Comparison of ENCODE assay signal across 8 mouse cellular contexts in the genomic region with DNA sequence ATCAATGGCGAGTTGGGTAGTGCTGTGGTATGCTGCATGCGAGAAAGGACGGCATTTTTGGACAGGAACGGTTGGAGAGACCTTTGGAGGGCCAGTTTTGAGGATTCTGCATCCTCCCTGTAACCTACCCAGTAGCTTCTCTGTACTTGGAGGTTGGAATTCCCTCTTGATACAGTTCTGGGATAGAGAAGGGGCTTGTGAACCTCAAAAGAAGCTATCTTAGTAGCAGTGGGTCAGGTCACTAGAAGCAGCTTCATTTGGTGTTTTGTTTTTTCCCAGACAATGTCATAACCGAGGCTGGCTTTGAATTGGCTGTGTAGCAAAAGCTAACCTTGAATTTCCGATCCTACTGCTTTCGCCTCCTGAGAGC. TPM values are rescaled to one million over a fixed set of nuclear protein-coding genes. Genes with fewer than 3 reads are reported as not detected.
DNase-seq lines count a peak whose midpoint lies in the region; ATAC-seq and TF ChIP-seq lines count a peak whose summit lies in the region.

No protein-coding gene starts in this region.

- no peak for ATAC-seq in hindbrain, embryonic 12.5 days (ENCODE audit: low FRiP score)
- ATAC-seq in midbrain, embryonic 12.5 days (ENCODE audit: low FRiP score, low read depth) = no peak

- TF ChIP-seq POLR2A in kidney, adult 2 months (IDR thresholded peaks at IDR 0.05; ENCODE audit: low read depth, low read length) = no peak
- no peak for TF ChIP-seq POLR2A in bone marrow, adult 2 months (IDR thresholded peaks at IDR 0.05; ENCODE audit: borderline replicate concordance, control insufficient read depth, low read depth, low read length)

- 0 out of 2 replicates have a peak overlapping the region, but pooled peaks have one; percentile 55 for H3K27ac ChIP-seq in kidney, adult 2 months (ENCODE audit: insufficient read depth, low read depth, low read length)
- H3K27ac ChIP-seq in bone marrow, adult 2 months (ENCODE audit: control insufficient read depth, insufficient read depth, low read depth, low read length, poor library complexity) = no peak overlapping the region
- H3K27ac ChIP-seq in hindbrain, embryonic 12.5 days = peak overlapping the region; percentile 69; the same call in 1 of the 2 replicates
- H3K27ac ChIP-seq in midbrain, embryonic 12.5 days (replicated peaks) = no peak overlapping the region

- peaks cover 28% of the 10 kb centered on the region; the same call in 1 of the 2 replicates for H3K4me1 ChIP-seq in kidney, adult 2 months (ENCODE audit: control insufficient read depth, insufficient read depth, low read length)
- no peaks in the 10 kb centered on the region; the same call in 1 of the 2 replicates for H3K4me1 ChIP-seq in bone marrow, adult 2 months (ENCODE audit: control insufficient read depth, insufficient read depth, low read length)
- peaks cover 24% of the 10 kb centered on the region for H3K4me1 ChIP-seq in hindbrain, embryonic 12.5 days
- H3K4me1 ChIP-seq in midbrain, embryonic 12.5 days = peaks cover 25% of the 10 kb centered on the region

- no peak for DNase-seq in kidney, adult 2 months
- DNase-seq in kidney, adult 9 months = no peak
- DNase-seq in gastrocnemius, postnatal 4 days (ENCODE audit: low spot score in 2 of 2) = no peak
- no peak for DNase-seq in cerebellum, adult 9-10 months
- no peak for DNase-seq in cerebellum, adult 11 months

- peak overlapping the region; percentile 73 for H3K4me2 ChIP-seq in hindbrain, embryonic 12.5 days (replicated peaks)
- peak overlapping the region; percentile 78 for H3K4me2 ChIP-seq in midbrain, embryonic 12.5 days (replicated peaks)

- TF ChIP-seq CTCF in kidney, adult 2 months (conservative IDR thresholded peaks at IDR 0.05; ENCODE audit: insufficient read depth, insufficient read length, low read depth, low read length) = no peak
- TF ChIP-seq CTCF in bone marrow, adult 2 months (IDR thresholded peaks at IDR 0.05; ENCODE audit: control insufficient read depth, insufficient read depth, low read length) = no peak

- H3K9ac ChIP-seq in hindbrain, embryonic 12.5 days = peak overlapping the region; percentile 79; the same call in 1 of the 2 replicates
- peak overlapping the region; percentile 82; the same call in 1 of the 2 replicates for H3K9ac ChIP-seq in midbrain, embryonic 12.5 days (replicated peaks)

- WGBS in kidney, adult 2 months = 34% methylated on average over 7 of the region's 7 CpGs
- WGBS in bone marrow, adult 2 months = 27% methylated on average over 7 of the region's 7 CpGs
- 27% methylated on average over 7 of the region's 7 CpGs for WGBS in hindbrain, embryonic 12.5 days
- 23% methylated on average over 7 of the region's 7 CpGs for WGBS in midbrain, embryonic 12.5 days

- no peaks in the 10 kb centered on the region for H3K9me3 ChIP-seq in hindbrain, embryonic 12.5 days (replicated peaks)
- no peaks in the 10 kb centered on the region for H3K9me3 ChIP-seq in midbrain, embryonic 12.5 days

- no peaks in the 10 kb centered on the region for H3K36me3 ChIP-seq in kidney, adult 2 months (ENCODE audit: control insufficient read depth, insufficient read depth, low read length)
- no peaks in the 10 kb centered on the region for H3K36me3 ChIP-seq in hindbrain, embryonic 12.5 days
- H3K36me3 ChIP-seq in midbrain, embryonic 12.5 days = no peaks in the 10 kb centered on the region

- H3K27me3 ChIP-seq in kidney, adult 2 months (replicated peaks; ENCODE audit: control insufficient read depth, insufficient read depth, low read length) = no peaks in the 10 kb centered on the region
- peaks cover 7% of the 10 kb centered on the region; the same call in 1 of the 2 replicates for H3K27me3 ChIP-seq in hindbrain, embryonic 12.5 days
- H3K27me3 ChIP-seq in midbrain, embryonic 12.5 days = peaks cover 20% of the 10 kb centered on the region

- peak overlapping the region; percentile 71 for H3K4me3 ChIP-seq in kidney, adult 2 months (ENCODE audit: insufficient read depth, low read depth, low read length)
- H3K4me3 ChIP-seq in bone marrow, adult 2 months (replicated peaks; ENCODE audit: control insufficient read depth, low read depth, low read length) = peak overlapping the region; percentile 68
- peak overlapping the region; percentile 70 for H3K4me3 ChIP-seq in hindbrain, embryonic 12.5 days
- H3K4me3 ChIP-seq in midbrain, embryonic 12.5 days = peak overlapping the region; percentile 76

RNA-seq across cellular contexts. Expression of gene Bnip3, which starts 0.9 kb away (rescaled TPM):
- 69.2 and 70.5 TPM in 2 replicates for polyA plus RNA-seq in kidney, adult 2 months (2012; rRNA removed)
- polyA plus RNA-seq in bone marrow, adult 2 months (2011; ENCODE audit: insufficient read depth, insufficient read length, low replicate concordance, missing spikeins) = 7.8 and 10.7 TPM in 2 replicates
- 92.7 and 93.6 TPM in 2 replicates for polyA plus RNA-seq in hindbrain, embryonic 12.5 days (2016; fragmentation: Nextera tagmentation; extraction: Ambion mirVana)
- polyA plus RNA-seq in midbrain, embryonic 12.5 days (2016; fragmentation: Nextera tagmentation; extraction: Ambion mirVana) = 61.5 and 66.6 TPM in 2 replicates
- 10 to 100 TPM; 51.8 to 58.6 TPM for total RNA-seq in gastrocnemius, postnatal 4 days (2021)

RNA-seq across cellular contexts. Expression of gene Jakmip3, which starts 30.4 kb away (rescaled TPM):
- 0.03 and 0.06 TPM in 2 replicates for polyA plus RNA-seq in kidney, adult 2 months (2012; rRNA removed)
- not detected in 2 replicates for polyA plus RNA-seq in bone marrow, adult 2 months (2011; ENCODE audit: insufficient read depth, insufficient read length, low replicate concordance, missing spikeins)
- 1.7 and 1.9 TPM in 2 replicates for polyA plus RNA-seq in hindbrain, embryonic 12.5 days (2016; fragmentation: Nextera tagmentation; extraction: Ambion mirVana)
- polyA plus RNA-seq in midbrain, embryonic 12.5 days (2016; fragmentation: Nextera tagmentation; extraction: Ambion mirVana) = 0.83 and 1.2 TPM in 2 replicates
- total RNA-seq in gastrocnemius, postnatal 4 days (2021) = not detected

Comparison
In these comparisons a context has a peak if more than half of its experiments do, and no peak if none do; other contexts are left out.
1. H3K27ac ChIP-seq: peak in kidney, adult 2 months (single experiment) and hindbrain, embryonic 12.5 days (single experiment); none in bone marrow, adult 2 months (single experiment) and midbrain, embryonic 12.5 days (single experiment).
2. Peak in every context shown above with its lines, with median percentiles within 50 percentile points of each other: H3K4me3 ChIP-seq.